In genomic region chr5:117864588-117865300, GRCm38 (mm10) we compare ENCODE assay signal across 8 mouse cellular contexts.
DNase-seq lines count a peak whose midpoint lies in the region; ATAC-seq and TF ChIP-seq lines count a peak whose summit lies in the region.
"Had no signal": no experiment of that assay in that cellular context is flagged by ENCODE, and none has a peak within 500 bp of the region (broad histone marks: within the 10 kb centered on the region; RNA-seq: fewer than 3 reads in every experiment).

No protein-coding gene starts in this region.

- no peak overlapping the region for H3K4me2 ChIP-seq in neural tube, embryonic 13.5 days
- H3K4me2 ChIP-seq: limb, embryonic 15.5 days had no signal

- peak overlapping the region; percentile 36; the same call in 1 of the 2 replicates for H3K9ac ChIP-seq in neural tube, embryonic 13.5 days
- H3K9ac ChIP-seq: limb, embryonic 15.5 days had no signal

- peaks cover 30% of the 10 kb centered on the region for H3K4me1 ChIP-seq in forebrain, embryonic 10.5 days
- peaks cover 8% of the 10 kb centered on the region for H3K4me1 ChIP-seq in neural tube, embryonic 13.5 days (replicated peaks)

- H3K9me3 ChIP-seq in forebrain, embryonic 10.5 days, result peaks cover 10% of the 10 kb centered on the region; the same call in 1 of the 2 replicates
- no peaks in the 10 kb centered on the region for H3K9me3 ChIP-seq in neural tube, embryonic 13.5 days
- H3K9me3 ChIP-seq: limb, embryonic 15.5 days had no signal

- peak; percentile 91 for DNase-seq in cerebellum, adult 11-12 months
- peak; percentile 42 for DNase-seq in forebrain, embryonic 10.5 days (ENCODE audit: extremely low spot score, low spot score)
- DNase-seq in layer of hippocampus, adult 2 months (ENCODE audit: low spot score in 2 of 2), result peak; percentile 75 to 88
- DNase-seq in liver, result no peak
- DNase-seq in gastrocnemius, postnatal 10 days, result no peak
- DNase-seq in heart, postnatal 25 days (ENCODE audit: low spot score), result no peak

- intact Hi-C loops in heart, postnatal 25 days (cut with DNase I), result no loop called here

- no peak for TF ChIP-seq CTCF in layer of hippocampus, adult 2 months (conservative IDR thresholded peaks at IDR 0.05)

- H3K27ac ChIP-seq in forebrain, embryonic 10.5 days, result peak overlapping the region; percentile 77
- peak overlapping the region; percentile 94 for H3K27ac ChIP-seq in layer of hippocampus, adult 2 months
- peak overlapping the region; percentile 29; the same call in 1 of the 2 replicates for H3K27ac ChIP-seq in neural tube, embryonic 13.5 days (replicated peaks)
- H3K27ac ChIP-seq: limb, embryonic 15.5 days had no signal

- H3K27me3 ChIP-seq in forebrain, embryonic 10.5 days (ENCODE audit: poor library complexity, severe bottlenecking), result peaks cover 46% of the 10 kb centered on the region
- peaks cover 10% of the 10 kb centered on the region; the same call in 1 of the 2 replicates for H3K27me3 ChIP-seq in neural tube, embryonic 13.5 days

- 9% methylated on average over 13 of the region's 13 CpGs for WGBS in forebrain, embryonic 10.5 days
- 18% methylated on average over 13 of the region's 13 CpGs for WGBS in neural tube, embryonic 13.5 days

- peak overlapping the region; percentile 19 for H3K4me3 ChIP-seq in forebrain, embryonic 10.5 days
- H3K4me3 ChIP-seq in layer of hippocampus, adult 2 months, result no peak overlapping the region
- no peak overlapping the region for H3K4me3 ChIP-seq in neural tube, embryonic 13.5 days
- H3K4me3 ChIP-seq: limb, embryonic 15.5 days had no signal

- no peaks in the 10 kb centered on the region for H3K36me3 ChIP-seq in forebrain, embryonic 10.5 days (replicated peaks)
- no peaks in the 10 kb centered on the region for H3K36me3 ChIP-seq in neural tube, embryonic 13.5 days
- H3K36me3 ChIP-seq: limb, embryonic 15.5 days had no signal

- ATAC-seq in neural tube, embryonic 13.5 days (ENCODE audit: low read depth), result peak; percentile 69; the same call in 1 of the 2 replicates

Comparison
In these comparisons a context has a peak if more than half of its experiments do, and no peak if none do; other contexts are left out.
1. DNase-seq: peak in cerebellum, adult 11-12 months (single experiment), forebrain, embryonic 10.5 days (single experiment) and layer of hippocampus, adult 2 months (2 of 2); none in liver (single experiment), gastrocnemius, postnatal 10 days (single experiment) and heart, postnatal 25 days (single experiment).
2. H3K27ac ChIP-seq: peak in every context shown above with its lines; median percentile 94 in layer of hippocampus, adult 2 months; 77 in forebrain, embryonic 10.5 days; 29 in neural tube, embryonic 13.5 days.